Mouse (Mus musculus) hindbrain, postnatal 0 days (tissue): ENCODE results near the gene Ddx58. TPM values are rescaled to one million over a fixed set of nuclear protein-coding genes. Genes with fewer than 3 reads are reported as not detected.

Experiments used
- ATAC-seq: fragments of 200-750 bp; cut with Nextera tagmentation; 2 replicates; pipeline ENCODE4 v1.8.0; 2017; ENCODE audit warnings: mild to moderate bottlenecking, moderate TSS enrichment, moderate library complexity
- DNase-seq: peaks from one replicate; pipeline ENCODE4 v3.0.0-alpha.2; 2015; ENCODE audit warnings: low spot score
- H3K27ac ChIP-seq: fragments of 300-500 bp; sonication (generic); 2 replicates; pipeline ENCODE4 v1.5.1; 2014; ENCODE audit warnings: mild to moderate bottlenecking
- H3K27me3 ChIP-seq: fragments of 300-500 bp; sonication (generic); 2 replicates; pipeline ENCODE4 v1.6.1; 2014; ENCODE audit warnings: low read length, mixed read lengths; ENCODE audit not compliant: insufficient read depth
- H3K36me3 ChIP-seq: fragments of 300-500 bp; sonication (generic); 2 replicates; pipeline ENCODE4 v1.6.1; 2014; ENCODE audit warnings: low read length, mixed read lengths; ENCODE audit not compliant: insufficient read depth
- H3K4me1 ChIP-seq: fragments of 300-500 bp; sonication (generic); 2 replicates; pipeline ENCODE4 v1.6.1; 2014; ENCODE audit warnings: antibody characterized with exemption, low read length, mixed read lengths; ENCODE audit not compliant: insufficient read depth
- H3K4me2 ChIP-seq: fragments of 300-500 bp; sonication (generic); 2 replicates; pipeline ENCODE4 v1.6.1; 2014; ENCODE audit warnings: low read depth, mild to moderate bottlenecking, low read length, moderate library complexity, mixed read lengths
- H3K4me3 ChIP-seq: fragments of 300-500 bp; sonication (generic); 2 replicates; pipeline ENCODE4 v1.5.1; 2014; ENCODE audit warnings: low read length
- H3K9ac ChIP-seq: fragments of 300-500 bp; sonication (generic); replicated peaks from 2 replicates; pipeline ENCODE4 v1.6.1; 2014; ENCODE audit warnings: mild to moderate bottlenecking, low read length, moderate library complexity, mixed read lengths
- H3K9me3 ChIP-seq: fragments of 300-500 bp; sonication (generic); 2 replicates; pipeline ENCODE4 v1.6.1; 2016; ENCODE audit warnings: low read length, mixed read lengths
- CTCF ChIP-seq: IDR thresholded peaks from 2 replicates; pipeline ENCODE4 v1.5.1; 2016; ENCODE audit warnings: antibody characterized with exemption, control low read depth, low read depth
- WGBS: fragments of 180-500 bp; shearing (Covaris S2); extraction: QIAGEN DNeasy Blood & Tissue Kit; methylation state at CpG from one replicate; pipeline ENCODE4 v1.1.7; 2014; 5-methylcytosine and 5-hydroxymethylcytosine counted together
- polyA plus RNA-seq: library from polyadenylated mRNA; unstranded; fragments of >200 nt; fragmentation: Nextera tagmentation; extraction: Ambion mirVana; gene quantifications from 2 replicates; pipeline ENCODE4 v1.2.1, GENCODE M21; 2015
- total RNA-seq: library from RNA; depleted of rRNA; stranded (reverse); fragments of >200 nt; gene quantifications from 2 replicates; pipeline ENCODE4 v1.2.3, GENCODE M21; 2014; rRNA removed

Ddx58 gene
- total and polyA plus RNA-seq, 2 experiments from 2014 or later: 2.3 to 4.2 TPM

DNA sequence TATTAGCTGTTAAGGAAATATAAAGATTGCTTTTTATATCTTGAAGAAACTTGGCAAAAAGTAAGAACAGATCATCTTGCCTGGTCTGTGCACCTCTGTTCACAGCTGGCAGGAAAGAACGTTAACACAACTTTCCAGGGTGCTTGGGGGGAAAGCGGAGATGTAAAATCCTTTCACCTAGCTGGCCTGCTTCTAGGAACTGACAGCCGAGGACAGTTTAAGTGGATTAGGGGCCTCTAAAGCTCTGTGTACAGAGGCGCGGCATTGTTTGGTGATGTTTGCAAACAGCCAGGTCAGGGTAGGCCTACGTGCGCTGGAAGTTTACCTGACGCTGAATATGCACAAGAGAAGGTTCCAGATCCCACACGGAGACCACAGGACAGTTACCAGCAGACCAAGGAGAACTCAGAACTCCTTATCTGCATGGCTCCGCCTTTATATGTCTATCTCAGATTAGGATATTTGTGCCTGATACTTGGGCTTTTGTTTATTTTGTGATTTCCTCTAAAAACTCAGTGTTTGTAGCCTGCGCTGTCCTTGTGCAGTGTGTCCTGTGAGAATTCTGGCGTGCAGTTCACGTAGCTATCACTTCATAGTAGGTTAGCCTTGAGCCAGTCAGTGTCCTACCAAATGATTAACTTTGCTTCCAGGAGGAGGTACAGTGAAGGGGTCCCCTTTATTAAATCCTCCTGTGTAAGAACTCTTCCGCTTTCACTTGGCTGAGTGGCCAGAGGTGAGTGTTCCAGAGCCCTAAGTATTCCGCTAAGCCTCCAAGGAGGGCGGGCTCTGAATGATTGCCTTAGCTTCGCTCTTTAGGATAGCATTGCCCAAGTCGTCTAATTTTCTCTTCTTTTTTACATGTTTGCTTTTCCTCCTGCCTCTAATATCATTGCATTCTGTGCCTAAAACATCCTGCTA is 82.8 kb downstream of the Ddx58 start:
- no peak for TF ChIP-seq CTCF
- Histone ChIP-seq H3K9me3 (no peaks in the 10 kb centered on the region), H3K27ac (no peak overlapping the region), H3K4me1 (no peaks in the 10 kb centered on the region), H3K36me3 (no peaks in the 10 kb centered on the region), H3K27me3 (no peaks in the 10 kb centered on the region), H3K9ac (no peak overlapping the region), H3K4me2 (no peak overlapping the region), H3K4me3 (no peak overlapping the region)
- DNase-seq (no peak), ATAC-seq (no peak)
- WGBS: 86% methylated on average over 18 of the region's 18 CpGs

DNA sequence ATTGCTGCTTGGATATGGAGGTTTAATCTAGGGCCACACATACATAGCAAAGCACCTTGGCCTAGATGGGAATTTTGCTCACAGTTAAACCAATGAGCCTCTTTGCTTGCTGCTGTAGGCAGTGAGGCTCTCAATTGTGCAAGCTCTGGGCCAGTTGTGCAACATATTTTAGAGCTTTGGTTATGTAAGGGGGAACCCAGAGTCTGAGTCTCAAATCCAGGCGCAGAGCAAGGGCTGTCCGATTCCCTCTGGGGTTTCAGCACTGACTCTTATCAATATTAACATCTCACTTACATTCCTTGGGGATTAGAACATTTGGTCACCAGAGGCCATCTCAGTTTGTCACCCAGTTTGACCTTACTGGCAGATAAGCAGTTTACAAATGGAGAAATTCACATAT is 83.5 kb downstream of the Ddx58 start:
- no peak overlapping the region for H3K27ac ChIP-seq
- 90% methylated on average over 2 of the region's 2 CpGs for WGBS
- H3K4me2 ChIP-seq: no peak overlapping the region
- ATAC-seq (no peak), DNase-seq (no peak)
- no peaks in the 10 kb centered on the region for H3K4me1 ChIP-seq
- TF ChIP-seq CTCF: no peak
- no peaks in the 10 kb centered on the region for H3K27me3 ChIP-seq
- H3K4me3 ChIP-seq: no peak overlapping the region
- H3K9ac ChIP-seq: no peak overlapping the region
- no peaks in the 10 kb centered on the region for H3K36me3 ChIP-seq
- no peaks in the 10 kb centered on the region for H3K9me3 ChIP-seq

DNA sequence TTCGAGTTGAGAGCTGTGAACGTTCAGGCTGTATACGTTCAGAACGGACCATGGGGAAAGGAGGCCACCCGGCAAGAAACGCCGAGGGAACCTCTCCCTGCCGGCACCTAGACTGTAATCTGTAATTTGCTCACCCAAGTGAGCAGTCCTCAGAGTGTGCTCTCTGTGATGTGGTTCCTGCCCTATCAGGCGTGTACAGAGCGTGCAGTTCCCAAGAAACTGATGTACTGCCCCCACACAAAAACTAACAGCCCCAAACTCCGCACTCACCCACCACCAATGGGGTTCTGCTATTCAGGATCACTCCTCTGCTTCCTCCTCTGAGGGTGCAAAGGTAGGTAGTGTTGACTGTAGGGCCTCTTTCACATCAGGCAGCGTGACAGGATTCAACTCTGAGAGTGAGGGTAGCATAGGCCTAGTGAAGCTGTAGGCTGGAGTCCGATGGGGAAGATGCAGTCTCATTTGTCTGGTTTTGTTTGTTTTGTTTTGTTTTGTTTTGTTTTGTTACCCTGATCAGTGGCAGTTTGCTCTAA is 84.1 kb downstream of the Ddx58 start:
- Histone ChIP-seq H3K4me2 (no peak overlapping the region), H3K36me3 (no peaks in the 10 kb centered on the region), H3K27ac (no peak overlapping the region), H3K4me3 (no peak overlapping the region), H3K27me3 (no peaks in the 10 kb centered on the region), H3K9ac (no peak overlapping the region), H3K4me1 (no peaks in the 10 kb centered on the region), H3K9me3 (no peaks in the 10 kb centered on the region)
- DNase-seq (no peak), ATAC-seq (no peak)
- TF ChIP-seq CTCF: no peak
- WGBS: 89% methylated on average over 13 of the region's 13 CpGs

- ATAC-seq: no peak
- no peak overlapping the region for H3K4me3 ChIP-seq
- no peak overlapping the region for H3K27ac ChIP-seq
- no peak overlapping the region for H3K9ac ChIP-seq
- no peak for TF ChIP-seq CTCF
- H3K4me1 ChIP-seq: no peaks in the 10 kb centered on the region
- H3K36me3 ChIP-seq: no peaks in the 10 kb centered on the region
- no peaks in the 10 kb centered on the region for H3K9me3 ChIP-seq
- no peak overlapping the region for H3K4me2 ChIP-seq
- no peaks in the 10 kb centered on the region for H3K27me3 ChIP-seq
- DNase-seq: no peak
- 91% methylated on average over 4 of the region's 4 CpGs for WGBS
These were observed 84.9 kb downstream of the Ddx58 start for GRCm38 (mm10) chr4:40154751-40155150.

Other genes starting within 250 kb of the Ddx58 start
- 54.7 and 57.0 TPM in 2 replicates for gene Aco1, start 96.7 kb downstream of the Ddx58 start, total RNA-seq
- 37.5 and 38.3 TPM in 2 replicates for gene Aco1, start 96.7 kb downstream of the Ddx58 start, polyA plus RNA-seq
- gene Smim27, start 29.8 kb upstream of the Ddx58 start, total RNA-seq: 0.31 and 1.7 TPM in 2 replicates
- 19.1 and 28.5 TPM in 2 replicates for gene Smim27, start 29.8 kb upstream of the Ddx58 start, polyA plus RNA-seq
- 19.1 and 21.3 TPM in 2 replicates for gene Topors, start 30.0 kb upstream of the Ddx58 start, total RNA-seq
- 30.0 and 30.7 TPM in 2 replicates for gene Topors, start 30.0 kb upstream of the Ddx58 start, polyA plus RNA-seq
- gene Ndufb6, start 39.6 kb upstream of the Ddx58 start, total RNA-seq: 180 TPM in 2 replicates
- 453 and 456 TPM in 2 replicates for gene Ndufb6, start 39.6 kb upstream of the Ddx58 start, polyA plus RNA-seq
- 0.47 and 2.7 TPM in 2 replicates for gene Tmem215, start 232.4 kb upstream of the Ddx58 start, total RNA-seq
- 1.5 and 1.7 TPM in 2 replicates for gene Tmem215, start 232.4 kb upstream of the Ddx58 start, polyA plus RNA-seq